Mouse (Mus musculus) spleen, postnatal 14 days (tissue): ENCODE measurements around the gene Asl.

Experiments used
- DNase-seq, 2 experiments: peaks; one replicate each; pipeline ENCODE4 v3.0.0; 2021 to 2022; ENCODE audit warnings: low spot score in 2 of 2

Gene Asl

DNA sequence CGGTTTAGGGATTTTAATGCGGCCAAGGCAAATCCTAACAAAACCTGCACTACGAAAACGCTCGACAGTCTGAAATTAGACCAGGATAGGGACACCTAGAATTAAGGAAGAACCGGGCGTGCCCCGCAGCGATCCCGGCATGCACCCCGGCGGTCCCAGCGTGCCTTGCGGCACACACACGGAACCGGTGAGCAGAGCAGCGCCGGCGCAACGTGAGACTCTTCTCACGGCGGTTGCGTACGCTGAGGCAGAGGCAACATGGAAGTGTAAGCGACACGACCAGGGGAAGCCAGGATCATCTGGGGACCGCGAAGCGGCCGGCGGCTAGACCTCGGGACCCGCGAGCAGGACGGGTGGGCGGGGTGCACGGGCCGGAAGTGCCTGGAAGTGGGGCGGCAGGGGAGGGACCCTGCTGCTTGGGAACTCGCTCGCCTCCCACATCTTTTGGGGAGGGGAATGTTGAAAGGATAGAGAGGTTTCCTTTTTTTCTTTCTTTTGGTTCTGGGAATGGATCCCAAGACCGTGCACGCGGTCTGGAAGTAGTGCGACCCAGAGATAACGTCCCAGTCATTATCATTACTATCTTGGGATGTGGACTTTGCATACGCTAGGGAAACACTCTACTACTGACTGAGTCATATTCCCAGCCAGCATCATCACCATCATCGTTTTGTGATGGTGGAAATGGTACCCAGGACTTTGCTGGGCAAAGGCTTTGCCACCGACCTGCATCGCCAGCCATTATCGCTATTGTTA is at the start of gene Asl, which contains the start of gene Crcp:
Gene Asl, minus strand, starts transcription at position 106 of the 756 bp plus-strand sequence.
Gene Crcp, plus strand, starts transcription at position 149 of the 756 bp plus-strand sequence.
- peak; percentile 77 to 83 for DNase-seq

DNA sequence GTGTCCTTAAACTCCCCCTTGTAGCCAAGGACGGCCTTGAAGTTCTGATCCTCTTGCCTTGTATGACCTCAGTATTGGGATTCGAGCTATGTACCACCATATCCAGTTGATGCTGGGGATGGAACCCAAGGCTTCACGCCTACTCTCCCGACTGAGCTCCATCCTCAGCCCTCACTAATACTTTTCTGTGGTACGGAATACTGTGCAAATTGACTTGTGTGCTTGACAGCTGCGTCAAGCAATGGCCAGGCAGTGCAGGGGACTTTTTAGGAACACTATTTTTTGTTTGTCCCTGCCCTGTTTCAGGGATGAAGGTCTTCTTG is 49.7 kb upstream of the Asl start:
- DNase-seq, result no peak

DNA sequence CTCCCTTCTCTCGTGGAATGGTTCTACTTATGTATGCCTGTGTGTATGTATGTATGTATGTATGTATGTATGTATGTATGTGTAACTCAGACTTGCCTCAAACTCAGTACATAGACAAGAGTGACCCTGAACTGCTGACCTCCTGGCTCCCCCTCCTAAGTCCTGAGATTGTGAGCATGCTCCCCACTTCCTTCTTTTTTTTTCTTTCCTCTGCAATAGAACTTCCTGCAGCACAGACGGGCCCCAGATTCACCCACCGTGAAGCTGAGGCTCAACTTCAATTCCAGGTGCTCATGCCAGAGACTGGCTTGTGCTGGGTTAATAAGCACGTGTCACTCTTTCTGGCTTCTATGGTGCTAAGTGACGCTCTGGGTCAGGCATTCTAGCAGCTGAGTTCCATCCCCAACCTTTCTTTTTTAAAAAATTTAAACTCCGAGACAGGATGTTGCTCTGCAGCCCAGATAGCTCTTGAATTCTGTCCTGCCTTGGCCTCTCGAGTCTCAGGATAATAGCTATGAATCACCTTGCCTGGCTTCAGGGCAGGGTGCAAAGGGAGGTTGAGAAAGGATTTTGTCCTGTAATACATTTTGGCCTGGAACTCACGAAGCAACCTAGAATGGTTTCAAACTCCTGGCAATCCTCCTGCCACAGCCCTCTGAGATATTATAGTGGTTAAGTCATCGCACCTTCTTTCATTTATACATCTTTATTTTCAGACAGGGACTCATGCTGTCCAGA is 49.2 kb upstream of the Asl start:
- no peak for DNase-seq

- DNase-seq, result no peak
These were observed 47.3 kb upstream of the Asl start for GRCm38 (mm10) chr5:130076396-130076795.

DNA sequence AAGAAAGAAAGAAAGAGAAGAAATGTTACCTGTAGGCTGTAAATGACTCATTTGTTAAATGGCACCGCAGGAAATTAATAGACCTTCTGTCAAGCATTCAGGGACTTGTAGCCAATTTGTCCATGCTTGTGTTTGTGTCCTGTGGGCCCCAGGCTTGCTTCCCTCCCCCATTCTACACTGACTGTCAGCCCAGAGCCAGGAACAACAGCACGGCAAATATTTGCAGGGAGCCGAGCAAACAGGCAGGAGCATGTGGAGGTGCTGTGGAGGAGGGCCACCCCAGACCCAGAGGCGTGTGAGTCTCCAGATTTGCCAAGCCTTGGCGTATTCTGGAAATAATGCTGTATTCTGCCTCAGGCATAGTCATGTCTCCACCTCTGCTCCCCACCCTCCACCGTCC is 45.4 kb upstream of the Asl start:
- DNase-seq, result no peak

DNA sequence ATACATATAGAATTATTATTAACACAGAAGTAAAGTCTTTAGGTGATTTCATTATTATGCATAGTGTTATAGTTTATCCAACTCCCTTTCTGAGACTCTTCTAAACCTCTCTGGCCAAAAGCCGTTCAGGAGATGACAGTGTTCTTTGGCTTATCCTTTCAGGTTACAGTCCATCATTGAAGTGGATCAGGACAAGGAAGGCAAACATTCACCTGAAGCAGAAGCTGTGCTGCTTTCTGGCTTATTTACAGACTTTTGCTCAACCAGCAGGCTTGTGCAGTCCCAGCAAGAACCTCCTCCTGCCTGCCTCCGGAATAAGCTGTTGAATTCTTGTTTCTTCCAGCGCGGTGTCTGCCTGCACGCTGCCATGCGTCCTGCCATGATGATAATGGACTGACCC is 44.0 kb upstream of the Asl start, which contains the start of gene Tpst1:
Gene Tpst1, plus strand, starts transcription at position 301 of the 400 bp plus-strand sequence.
- no peak for DNase-seq

DNA sequence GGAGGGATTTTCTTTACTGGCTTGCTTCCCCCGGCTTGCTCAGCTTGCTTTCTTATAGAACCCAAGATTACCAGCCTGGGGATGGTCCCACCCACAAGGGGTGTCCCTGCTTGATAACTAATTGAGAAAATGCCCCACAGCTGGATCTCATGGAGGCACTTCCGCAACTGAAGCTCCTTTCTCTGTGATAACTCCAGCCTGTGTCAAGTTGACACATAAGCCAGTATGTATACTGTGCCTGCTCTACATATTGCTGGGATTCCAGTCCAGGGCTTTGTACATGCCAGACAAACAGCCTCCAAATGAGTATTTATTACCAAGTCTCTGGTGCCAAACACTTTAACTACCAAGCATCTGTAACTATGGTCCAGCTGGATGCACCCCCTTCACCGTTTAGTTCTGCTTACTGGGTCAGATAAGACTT is 38.8 kb upstream of the Asl start:
- no peak for DNase-seq

GRCm38 (mm10) chr5:130065579-130065978 is 36.5 kb upstream of the Asl start:
- no peak for DNase-seq

- DNase-seq, result no peak
These were observed 34.7 kb upstream of the Asl start for GRCm38 (mm10) chr5:130063760-130064159.

- no peak for DNase-seq
These were observed 33.0 kb upstream of the Asl start for GRCm38 (mm10) chr5:130062096-130062495.

DNA sequence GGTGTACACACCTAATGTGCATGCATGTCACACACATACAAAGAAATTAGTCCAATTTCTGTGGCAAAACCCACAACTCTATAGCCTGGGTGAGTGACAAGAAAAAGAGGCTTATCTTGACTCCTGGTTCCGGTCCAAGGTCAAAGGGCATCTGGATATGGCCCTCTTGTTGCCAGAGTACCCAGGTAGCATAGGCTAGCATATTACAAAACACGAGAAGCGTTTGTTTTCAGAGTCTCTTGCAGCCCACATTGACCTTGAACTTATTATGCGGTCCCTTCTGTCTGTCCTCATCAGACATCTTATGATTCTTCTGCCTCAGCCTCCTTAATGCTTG is 31.2 kb upstream of the Asl start:
- DNase-seq, result no peak

- no peak for DNase-seq
These were observed 30.6 kb upstream of the Asl start for GRCm38 (mm10) chr5:130059413-130060328.

DNA sequence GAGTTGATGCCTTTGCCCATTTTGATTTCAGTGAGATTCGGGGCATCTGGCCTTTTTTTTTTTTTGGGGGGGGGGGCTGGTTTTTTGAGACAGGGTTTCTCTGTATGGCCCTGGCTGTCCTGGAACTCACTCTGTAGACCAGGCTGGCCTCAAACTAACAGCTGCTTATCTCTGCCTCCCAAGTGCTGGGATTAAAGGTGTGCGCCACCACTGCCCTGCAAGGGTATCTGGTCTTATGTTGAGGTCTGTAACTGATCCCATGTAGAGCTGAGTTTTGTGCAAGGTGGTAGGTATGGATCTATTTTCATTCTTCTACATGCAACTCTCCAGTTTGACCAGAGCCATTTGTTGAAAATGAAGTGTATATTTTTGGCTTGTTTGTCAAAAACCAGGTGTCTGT is 27.3 kb upstream of the Asl start:
- DNase-seq, result no peak

- no peak for DNase-seq
These were observed 26.6 kb upstream of the Asl start for GRCm38 (mm10) chr5:130055688-130056087.

GRCm38 (mm10) chr5:130052955-130053354 is 23.9 kb upstream of the Asl start:
- DNase-seq, result no peak

GRCm38 (mm10) chr5:130052510-130052909 is 23.5 kb upstream of the Asl start:
- no peak for DNase-seq

DNA sequence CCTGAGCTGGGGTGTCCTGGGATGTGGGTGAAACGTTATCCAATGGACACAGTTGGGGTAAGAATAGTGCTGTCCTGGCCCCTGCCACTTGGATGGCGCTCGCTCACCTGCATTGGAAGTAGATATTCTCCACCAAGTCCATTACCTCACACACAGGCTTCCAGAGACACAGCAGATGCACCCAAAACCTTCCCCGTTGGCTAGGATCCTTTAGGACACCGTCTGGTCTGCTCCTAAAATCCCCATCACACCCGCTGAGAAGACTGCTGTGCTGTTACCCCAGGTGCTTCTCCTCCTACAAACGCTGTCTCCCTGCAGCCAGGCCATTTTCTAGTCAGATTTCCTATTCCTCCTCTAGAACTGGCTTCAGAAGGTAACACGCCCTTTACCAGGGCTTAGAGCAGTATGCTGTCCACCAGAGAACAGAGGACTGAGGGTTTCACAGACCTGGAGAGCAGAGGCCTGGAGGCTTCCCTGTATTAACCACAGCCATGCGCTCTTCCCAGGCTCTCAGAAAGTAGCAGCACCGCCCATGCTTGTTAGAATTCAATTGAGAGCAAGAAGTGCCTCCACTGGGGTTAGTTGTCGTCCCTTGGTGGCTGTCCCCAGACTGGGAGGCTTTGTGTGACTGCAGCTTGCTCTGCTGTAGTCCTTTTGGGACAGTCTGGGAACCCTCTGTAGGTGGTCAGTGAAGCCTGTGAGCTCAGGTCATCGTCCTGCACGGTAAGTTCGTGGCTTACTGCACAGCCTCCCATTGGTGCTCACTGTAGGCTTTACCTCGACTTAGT is 22.2 kb upstream of the Asl start:
- DNase-seq, result no peak

- no peak for DNase-seq
These were observed 21.4 kb upstream of the Asl start for GRCm38 (mm10) chr5:130050416-130050815.

GRCm38 (mm10) chr5:130048786-130049520 is 19.9 kb upstream of the Asl start:
- no peak for DNase-seq

DNA sequence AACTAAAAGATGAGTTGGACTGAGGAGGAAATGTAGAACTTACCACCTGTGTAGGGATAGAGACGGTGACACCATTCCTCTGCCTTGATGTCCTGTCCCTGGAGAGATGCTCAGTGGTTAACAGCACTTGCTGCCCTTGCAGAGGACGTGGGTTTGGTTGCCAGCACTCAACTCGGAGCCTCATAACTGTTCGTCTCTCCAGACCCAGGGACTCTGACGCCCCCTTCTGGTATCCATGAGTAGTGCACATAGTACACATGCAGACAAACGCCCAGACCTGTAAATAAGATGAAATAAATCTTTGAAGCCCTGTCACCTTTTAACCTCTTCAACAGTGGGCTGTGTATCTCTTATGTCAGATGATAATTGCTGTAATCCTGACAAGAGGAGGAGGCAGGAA is 18.0 kb upstream of the Asl start:
- DNase-seq, result no peak

DNA sequence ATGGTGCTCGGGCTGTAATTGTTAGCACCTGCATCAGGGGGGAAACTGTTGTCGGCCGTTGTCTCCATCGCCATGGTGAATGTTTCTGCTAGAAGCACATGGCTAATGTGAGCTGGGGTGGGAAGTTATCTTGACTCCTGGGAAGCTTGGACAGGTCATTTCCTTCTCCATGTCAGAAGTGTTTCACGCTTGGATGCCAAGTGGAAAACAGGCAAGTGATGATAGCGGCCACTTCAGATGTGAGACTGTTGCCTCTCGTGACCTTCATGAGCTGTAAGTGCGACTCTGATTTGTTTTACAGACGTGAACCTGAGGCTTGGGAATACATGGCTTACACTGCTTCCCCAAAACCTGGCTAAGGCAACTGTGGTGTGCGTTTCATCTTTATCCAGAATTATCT is 17.5 kb upstream of the Asl start:
- DNase-seq, result no peak
